Mouse (Mus musculus) megakaryocyte, embryonic 14.5 days (primary cell): ENCODE measurements at regions not wholly inside any gene's neighbourhood (a gene's known extent, or its start where the extent isn't known, plus 50 kb on each side); places are given as distances from the start of the nearest gene placed in this dataset.

Source experiments
- H3K27me3 ChIP-seq: replicated peaks from 2 replicates; pipeline ENCODE3; 2012; ENCODE audit warnings: inconsistent platforms
- H3K36me3 ChIP-seq: replicated peaks from 2 replicates; pipeline ENCODE3; 2012; ENCODE audit warnings: low read length, inconsistent platforms, mixed read lengths
- H3K4me1 ChIP-seq: 2 replicates; pipeline ENCODE4 v1.6.1; 2012; ENCODE audit warnings: inconsistent platforms
- H3K4me3 ChIP-seq: replicated peaks from 2 replicates; pipeline ENCODE3; 2012; ENCODE audit warnings: moderate library complexity, mild to moderate bottlenecking, inconsistent platforms
- H3K9me3 ChIP-seq: 2 replicates; pipeline ENCODE4 v1.6.1; 2012; ENCODE audit warnings: inconsistent platforms
- FLI1 ChIP-seq: IDR thresholded peaks from 2 replicates; pipeline ENCODE4 v1.6.1; 2012; ENCODE audit warnings: low read length, inconsistent platforms, mixed read lengths
- GATA1 ChIP-seq: IDR thresholded peaks from 3 replicates; pipeline ENCODE4 v1.6.1; 2012; ENCODE audit warnings: mixed read lengths, low read length, inconsistent platforms, borderline replicate concordance

DNA sequence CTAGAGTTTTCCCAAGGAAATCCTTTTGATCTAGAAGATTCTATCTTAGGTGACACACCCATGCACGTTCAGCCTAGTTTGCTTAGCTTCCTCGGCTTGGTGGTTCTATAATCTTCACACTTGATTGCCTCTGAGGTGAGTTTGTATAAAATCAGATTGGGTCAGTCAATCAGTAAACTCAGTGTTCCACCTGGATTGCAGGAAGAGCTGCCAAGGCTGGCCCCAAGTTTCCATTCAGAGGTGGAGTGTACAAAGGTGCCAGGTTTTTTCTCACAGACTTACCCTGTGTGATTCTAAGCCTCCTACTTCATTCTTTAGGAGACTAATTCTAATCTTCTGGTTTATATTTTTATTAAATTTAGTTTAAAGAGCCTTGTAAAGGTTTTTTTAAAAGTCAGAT lies 95.6 kb upstream of the Zeb2 start:
- no peak overlapping the region for H3K4me3 ChIP-seq
- H3K9me3 ChIP-seq: no peaks in the 10 kb centered on the region
- no peak for TF ChIP-seq GATA1
- TF ChIP-seq FLI1: no peak
- no peaks in the 10 kb centered on the region for H3K4me1 ChIP-seq
- H3K27me3 ChIP-seq: no peaks in the 10 kb centered on the region
- no peaks in the 10 kb centered on the region for H3K36me3 ChIP-seq

- Histone ChIP-seq H3K4me1 (no peaks in the 10 kb centered on the region), H3K27me3 (no peaks in the 10 kb centered on the region), H3K9me3 (no peaks in the 10 kb centered on the region), H3K4me3 (no peak overlapping the region), H3K36me3 (no peaks in the 10 kb centered on the region)
- TF ChIP-seq GATA1 (no peak), FLI1 (no peak)
These were observed 91.3 kb upstream of the Zeb2 start for GRCm38 (mm10) chr2:45208526-45208925.

- H3K9me3 ChIP-seq: no peaks in the 10 kb centered on the region
- no peaks in the 10 kb centered on the region for H3K27me3 ChIP-seq
- H3K4me1 ChIP-seq: peaks cover 6% of the 10 kb centered on the region; the same call in 1 of the 2 replicates
- TF ChIP-seq GATA1 (no peak), FLI1 (no peak)
- no peaks in the 10 kb centered on the region for H3K36me3 ChIP-seq
- H3K4me3 ChIP-seq: no peak overlapping the region
These were observed 88.6 kb upstream of the Zeb2 start for GRCm38 (mm10) chr2:45205756-45206155.

- TF ChIP-seq GATA1: no peak
- no peak for TF ChIP-seq FLI1
- Histone ChIP-seq H3K4me1 (peaks cover 12% of the 10 kb centered on the region; the same call in 1 of the 2 replicates), H3K4me3 (no peak overlapping the region), H3K36me3 (no peaks in the 10 kb centered on the region), H3K9me3 (no peaks in the 10 kb centered on the region), H3K27me3 (no peaks in the 10 kb centered on the region)
These were observed 88.0 kb upstream of the Zeb2 start for GRCm38 (mm10) chr2:45205211-45205610.

- Histone ChIP-seq H3K27me3 (no peaks in the 10 kb centered on the region), H3K9me3 (no peaks in the 10 kb centered on the region), H3K4me1 (peaks cover 43% of the 10 kb centered on the region), H3K4me3 (no peak overlapping the region), H3K36me3 (peaks cover 2% of the 10 kb centered on the region)
- TF ChIP-seq GATA1: no peak
- no peak for TF ChIP-seq FLI1
These were observed 80.9 kb upstream of the Zeb2 start for GRCm38 (mm10) chr2:45197955-45198631.

DNA sequence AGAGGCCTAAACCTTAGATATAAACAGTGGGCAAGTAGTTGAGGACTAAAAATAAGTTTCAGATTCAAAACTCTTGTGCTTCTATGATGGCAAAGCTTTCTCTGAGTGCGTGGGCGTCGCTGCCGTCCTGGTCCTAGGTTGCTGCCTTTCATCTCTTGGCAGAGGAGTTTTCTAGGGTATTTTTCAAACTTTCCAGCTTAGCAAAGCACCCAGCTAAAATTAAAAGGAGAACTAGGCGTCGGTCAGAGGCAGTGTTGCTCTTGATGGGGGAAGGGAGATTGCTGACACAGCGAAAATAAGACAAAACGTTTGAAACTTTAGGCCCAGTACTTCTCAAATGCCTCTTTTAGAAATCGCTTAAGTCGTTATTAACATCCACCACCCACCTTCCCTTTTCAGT lies 80.1 kb upstream of the Zeb2 start:
- TF ChIP-seq GATA1: no peak
- TF ChIP-seq FLI1: no peak
- no peak overlapping the region for H3K4me3 ChIP-seq
- peaks cover 2% of the 10 kb centered on the region for H3K36me3 ChIP-seq
- no peaks in the 10 kb centered on the region for H3K27me3 ChIP-seq
- H3K4me1 ChIP-seq: peaks cover 43% of the 10 kb centered on the region
- no peaks in the 10 kb centered on the region for H3K9me3 ChIP-seq

DNA sequence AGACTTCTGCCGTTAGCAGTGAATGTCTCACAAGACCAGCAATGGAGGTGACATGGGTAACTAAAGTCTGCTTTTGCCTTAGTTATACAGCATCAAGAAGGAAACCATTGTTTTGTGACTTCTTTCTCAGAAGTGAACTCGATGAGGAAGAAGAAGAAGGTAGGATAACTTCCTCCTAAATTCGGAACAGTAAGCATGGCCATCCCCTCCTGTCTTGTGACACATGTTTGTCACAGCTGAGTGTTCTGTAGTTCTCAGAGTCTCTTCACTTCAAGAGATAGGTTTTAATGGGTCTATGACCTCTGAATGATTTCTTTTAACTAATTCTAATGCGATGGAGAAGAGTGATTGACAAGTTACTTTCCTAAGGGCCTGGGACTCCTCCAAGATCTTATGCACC lies 79.3 kb upstream of the Zeb2 start:
- Histone ChIP-seq H3K4me3 (no peak overlapping the region), H3K9me3 (no peaks in the 10 kb centered on the region), H3K27me3 (no peaks in the 10 kb centered on the region), H3K36me3 (peaks cover 2% of the 10 kb centered on the region), H3K4me1 (peaks cover 50% of the 10 kb centered on the region)
- no peak for TF ChIP-seq FLI1
- TF ChIP-seq GATA1: no peak

GRCm38 (mm10) chr2:45194335-45194734 lies 77.1 kb upstream of the Zeb2 start:
- H3K4me1 ChIP-seq: peaks cover 35% of the 10 kb centered on the region
- no peaks in the 10 kb centered on the region for H3K9me3 ChIP-seq
- H3K36me3 ChIP-seq: peaks cover 2% of the 10 kb centered on the region
- TF ChIP-seq FLI1: no peak
- TF ChIP-seq GATA1: no peak
- H3K27me3 ChIP-seq: no peaks in the 10 kb centered on the region
- no peak overlapping the region for H3K4me3 ChIP-seq

DNA sequence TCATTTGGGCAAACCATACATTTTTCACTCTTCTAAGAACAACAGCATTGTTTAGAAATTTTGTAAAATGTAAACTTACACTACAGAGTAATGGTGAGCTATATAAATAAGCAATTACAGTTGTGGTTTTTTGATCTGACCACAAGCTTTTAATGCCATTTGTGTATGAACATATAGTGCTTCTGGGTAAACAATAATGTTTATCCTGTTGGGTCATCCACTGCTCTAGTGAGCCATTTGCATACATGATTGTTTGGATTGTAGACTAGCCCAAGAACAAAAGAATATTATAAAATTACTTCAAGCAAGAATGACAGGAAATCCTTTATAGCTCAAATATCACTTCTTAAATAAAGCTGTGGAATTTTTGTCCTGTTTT lies 68.4 kb upstream of the Zeb2 start:
- H3K27me3 ChIP-seq: no peaks in the 10 kb centered on the region
- no peaks in the 10 kb centered on the region for H3K9me3 ChIP-seq
- H3K36me3 ChIP-seq: no peaks in the 10 kb centered on the region
- TF ChIP-seq FLI1 (no peak), GATA1 (no peak)
- peak overlapping the region; percentile 88 for H3K4me3 ChIP-seq
- H3K4me1 ChIP-seq: peaks cover 55% of the 10 kb centered on the region

DNA sequence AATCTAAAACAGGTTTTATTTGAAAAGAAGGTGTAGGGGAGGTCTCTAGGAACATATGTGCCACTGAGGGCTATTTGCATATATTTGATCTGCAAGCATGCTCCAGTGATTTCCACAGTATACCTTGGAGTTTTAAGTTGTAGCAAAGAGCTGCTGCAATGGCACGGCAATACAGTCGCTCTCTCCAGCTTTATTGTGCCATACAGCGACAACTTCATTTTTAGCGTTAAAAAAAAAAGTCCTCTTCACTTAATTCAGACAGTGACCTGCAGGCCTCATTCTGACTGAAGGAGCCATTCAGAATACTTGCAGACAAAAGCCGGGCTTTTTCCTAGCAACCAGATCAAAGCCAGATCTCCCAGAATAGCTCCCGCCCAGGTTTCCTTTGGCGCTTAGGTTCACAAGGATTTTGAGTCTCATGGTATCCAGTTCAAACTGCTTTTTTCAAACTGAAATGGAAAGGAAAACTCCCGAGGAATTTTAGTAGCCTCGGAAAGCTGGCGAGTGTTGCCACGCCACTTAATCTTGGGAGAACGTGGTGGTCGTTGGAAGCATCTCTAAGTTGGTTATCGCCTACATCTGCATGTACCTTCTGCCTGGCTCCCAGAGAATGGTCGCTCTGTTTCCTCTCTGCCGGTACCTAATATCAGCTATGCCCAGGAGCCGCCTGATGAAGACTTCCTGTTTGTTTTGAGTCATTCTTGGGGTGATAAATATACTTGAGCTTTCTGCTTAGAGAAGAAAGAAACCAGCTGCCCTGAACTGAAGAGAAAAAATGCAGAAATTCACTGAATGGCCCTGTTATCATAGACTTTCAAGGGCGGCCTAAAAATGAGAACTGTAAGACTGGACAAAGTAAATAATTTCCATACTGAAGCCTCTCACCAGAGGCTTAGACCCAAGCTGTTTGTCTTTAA lies 67.8 kb upstream of the Zeb2 start:
- Histone ChIP-seq H3K36me3 (no peaks in the 10 kb centered on the region), H3K9me3 (no peaks in the 10 kb centered on the region), H3K27me3 (no peaks in the 10 kb centered on the region), H3K4me3 (peak overlapping the region; percentile 88), H3K4me1 (peaks cover 61% of the 10 kb centered on the region)
- no peak for TF ChIP-seq FLI1

- no peak for TF ChIP-seq FLI1
- Histone ChIP-seq H3K27me3 (no peaks in the 10 kb centered on the region), H3K36me3 (no peaks in the 10 kb centered on the region), H3K4me3 (no peak overlapping the region), H3K4me1 (peaks cover 69% of the 10 kb centered on the region), H3K9me3 (no peaks in the 10 kb centered on the region)
These were observed 67.0 kb upstream of the Zeb2 start for GRCm38 (mm10) chr2:45184149-45184548.
